In the genomic region with DNA sequence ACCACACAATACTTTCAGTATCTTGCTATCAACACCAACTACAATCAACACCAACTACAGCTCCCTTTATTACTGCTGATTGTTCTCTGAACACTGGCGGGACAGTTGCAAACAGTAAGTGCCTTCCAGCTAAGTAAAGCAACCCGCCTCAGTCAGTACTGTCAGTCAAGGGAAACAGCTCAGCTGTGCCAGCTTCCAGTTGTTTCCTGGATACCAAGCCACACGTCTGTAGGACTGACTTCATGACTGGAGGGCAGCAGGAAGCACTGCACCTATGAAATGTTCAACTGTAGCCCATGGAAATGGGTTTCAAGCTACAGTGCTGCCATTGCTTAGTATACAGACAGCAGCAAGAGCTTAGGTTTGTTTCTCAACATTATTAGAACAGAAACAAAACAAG, we compare ENCODE assay signal across 16 mouse cellular contexts.
"Had no signal": no experiment of that assay in that cellular context is flagged by ENCODE, and none has a peak within 500 bp of the region (broad histone marks: within the 10 kb centered on the region; RNA-seq: fewer than 3 reads in every experiment).

No protein-coding gene starts in this region.

- H3K27me3 ChIP-seq: liver, embryonic 12.5 days; liver, embryonic 15.5 days; lung, embryonic 15.5 days; megakaryocyte, embryonic 14.5 days had no signal

- H3K4me1 ChIP-seq: lung, embryonic 15.5 days had no signal

- H3K9ac ChIP-seq: liver, embryonic 12.5 days; liver, embryonic 15.5 days; lung, embryonic 15.5 days had no signal

- H3K27ac ChIP-seq: liver, embryonic 12.5 days; liver, embryonic 15.5 days; lung, embryonic 15.5 days; macrophage; midbrain, embryonic 10.5 days had no signal

- ATAC-seq: liver, embryonic 12.5 days had no signal

- H3K4me2 ChIP-seq: liver, embryonic 12.5 days; liver, embryonic 15.5 days; lung, embryonic 15.5 days had no signal

- DNase-seq: kidney, adult 18-20 months; kidney, adult 9 months; kidney, postnatal 14 days; kidney, postnatal 4 days; lung, adult 18-20 months; lung, postnatal 14 days; midbrain, embryonic 14.5 days; right cerebral cortex, postnatal 14 days; right cerebral cortex, postnatal 4 days; thymus, postnatal 25 days had no signal

- H3K9me3 ChIP-seq: liver, embryonic 12.5 days; liver, embryonic 15.5 days; lung, embryonic 15.5 days; megakaryocyte, embryonic 14.5 days; midbrain, embryonic 10.5 days had no signal

- H3K4me3 ChIP-seq: liver, embryonic 12.5 days; liver, embryonic 15.5 days; lung, embryonic 15.5 days; megakaryocyte, embryonic 14.5 days; midbrain, embryonic 10.5 days had no signal
